8 mouse cellular contexts compared by ENCODE assay signal in the genomic region with DNA sequence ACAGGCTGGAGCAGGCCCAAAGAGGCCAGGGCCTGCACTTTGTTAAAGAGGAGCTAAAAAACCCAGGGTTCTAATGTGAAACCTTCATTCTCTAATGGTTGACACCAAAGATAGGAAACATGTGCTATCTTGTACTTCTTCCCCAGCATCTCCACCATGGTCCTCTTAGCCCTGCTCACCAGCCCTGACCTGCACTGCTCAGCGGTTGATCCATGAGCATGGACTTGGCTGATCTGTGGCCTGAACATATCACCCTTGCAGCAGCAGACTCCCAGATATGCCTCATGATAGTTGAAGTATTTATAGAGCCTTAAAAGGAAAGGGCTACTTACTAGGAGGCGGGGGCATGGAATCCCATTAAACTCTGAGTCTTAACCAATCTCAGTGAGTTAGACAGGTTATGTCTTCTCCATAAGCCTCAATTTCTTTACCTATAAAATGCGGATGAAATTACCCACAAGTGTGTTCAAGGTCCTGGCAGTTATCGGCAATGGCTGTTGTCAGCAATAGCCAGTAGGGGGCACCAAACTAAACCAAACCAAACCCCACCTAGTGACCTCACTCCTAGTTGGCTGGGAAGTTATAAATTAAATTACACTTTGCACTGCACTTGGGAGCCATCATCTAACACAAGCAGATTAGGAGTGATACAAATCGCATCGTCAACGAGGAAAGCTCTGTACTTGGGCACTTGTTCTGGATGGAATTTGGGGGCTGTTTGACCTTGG. TPM values are rescaled to one million over a fixed set of nuclear protein-coding genes. Genes with fewer than 3 reads are reported as not detected.
A peak's percentile ranks its signal among the peaks of the same experiment; 100 is the strongest.
DNase-seq lines count a peak whose midpoint lies in the region; ATAC-seq lines count a peak whose summit lies in the region.

No protein-coding gene starts in this region.

- H3K27me3 ChIP-seq in embryonic facial prominence, embryonic 13.5 days = peaks cover 47% of the 10 kb centered on the region
- H3K27me3 ChIP-seq in limb, embryonic 10.5 days (ENCODE audit: low read depth, poor library complexity, severe bottlenecking) = peaks cover 46% of the 10 kb centered on the region
- H3K27me3 ChIP-seq in midbrain, embryonic 13.5 days = peaks cover 25% of the 10 kb centered on the region

- no peak for ATAC-seq in embryonic facial prominence, embryonic 13.5 days (ENCODE audit: insufficient number of reproducible peaks, insufficient read depth, low FRiP score, low TSS enrichment, low read depth)
- peak; percentile 75 for ATAC-seq in midbrain, embryonic 13.5 days

- peak overlapping the region; percentile 28 for H3K4me3 ChIP-seq in embryonic facial prominence, embryonic 13.5 days
- H3K4me3 ChIP-seq in limb, embryonic 10.5 days = peak overlapping the region; percentile 36
- peak overlapping the region; percentile 38 for H3K4me3 ChIP-seq in midbrain, embryonic 13.5 days (replicated peaks)

- H3K27ac ChIP-seq in embryonic facial prominence, embryonic 13.5 days = no peak overlapping the region
- H3K27ac ChIP-seq in limb, embryonic 10.5 days = no peak overlapping the region
- H3K27ac ChIP-seq in midbrain, embryonic 13.5 days = peak overlapping the region; percentile 61; the same call in 1 of the 2 replicates

- 10% methylated on average over 7 of the region's 7 CpGs for WGBS in embryonic facial prominence, embryonic 13.5 days
- WGBS in limb, embryonic 10.5 days = 12% methylated on average over 7 of the region's 7 CpGs
- 11% methylated on average over 7 of the region's 7 CpGs for WGBS in midbrain, embryonic 13.5 days

- peak overlapping the region; percentile 59; the same call in 1 of the 2 replicates for H3K9ac ChIP-seq in embryonic facial prominence, embryonic 13.5 days
- H3K9ac ChIP-seq in midbrain, embryonic 13.5 days (replicated peaks) = peak overlapping the region; percentile 66

- peak; percentile 80 to 83 for DNase-seq in B cell, adult 2 months
- peak; percentile 47 for DNase-seq in adrenal gland, postnatal 25 days
- peak; percentile 76 for DNase-seq in heart, adult 8-10 months (ENCODE audit: low spot score)
- peak; percentile 69 for DNase-seq in kidney, adult 18-20 months
- peak; percentile 79 for DNase-seq in limb, embryonic 10.5 days (ENCODE audit: low spot score)
- peak; percentile 19 to 54 for DNase-seq in spleen, postnatal 14 days (ENCODE audit: low spot score in 2 of 2)

- H3K4me2 ChIP-seq in embryonic facial prominence, embryonic 13.5 days = peak overlapping the region; percentile 58
- peak overlapping the region; percentile 59 for H3K4me2 ChIP-seq in midbrain, embryonic 13.5 days (replicated peaks)

- peaks cover 8% of the 10 kb centered on the region for H3K4me1 ChIP-seq in embryonic facial prominence, embryonic 13.5 days
- H3K4me1 ChIP-seq in limb, embryonic 10.5 days = peaks cover 8% of the 10 kb centered on the region
- peaks cover 8% of the 10 kb centered on the region; the same call in 1 of the 2 replicates for H3K4me1 ChIP-seq in midbrain, embryonic 13.5 days (replicated peaks)

- H3K36me3 ChIP-seq in embryonic facial prominence, embryonic 13.5 days = no peaks in the 10 kb centered on the region
- H3K36me3 ChIP-seq in limb, embryonic 10.5 days = no peaks in the 10 kb centered on the region
- H3K36me3 ChIP-seq in midbrain, embryonic 13.5 days = no peaks in the 10 kb centered on the region

- H3K9me3 ChIP-seq in embryonic facial prominence, embryonic 13.5 days = no peaks in the 10 kb centered on the region
- no peaks in the 10 kb centered on the region for H3K9me3 ChIP-seq in limb, embryonic 10.5 days (replicated peaks)
- no peaks in the 10 kb centered on the region for H3K9me3 ChIP-seq in midbrain, embryonic 13.5 days

RNA-seq across cellular contexts. Expression of gene Xpa, which starts 5.9 kb away (rescaled TPM):
- total RNA-seq in adrenal gland, postnatal 25 days (2021) = 25.5 and 26.4 TPM in 2 replicates
- polyA plus RNA-seq in embryonic facial prominence, embryonic 13.5 days (2015; fragmentation: Nextera tagmentation; extraction: Ambion mirVana) = 29.6 and 31.7 TPM in 2 replicates
- total RNA-seq in heart, adult 8-10 months (2022) = 1 to 10 TPM; 6.1 to 9.6 (median 6.8) TPM
- polyA plus RNA-seq in limb, embryonic 10.5 days (2016; fragmentation: Nextera tagmentation; extraction: Ambion mirVana) = 18.4 and 24.1 TPM in 2 replicates
- polyA plus RNA-seq in midbrain, embryonic 13.5 days (2015; fragmentation: Nextera tagmentation; extraction: Ambion mirVana) = 35.8 and 36.4 TPM in 2 replicates
